Mouse (Mus musculus) layer of hippocampus, postnatal 10 days (tissue): ENCODE data around the gene Kifc3. TPM values are rescaled to one million over a fixed set of nuclear protein-coding genes. Genes with fewer than 3 reads are reported as not detected.

ENCODE experiments used
- DNase-seq, 2 experiments: peaks; one replicate each; pipeline ENCODE4 v3.0.0; 2021; ENCODE audit warnings: low spot score in 2 of 2
- total RNA-seq, 2 experiments: library from RNA; stranded (reverse); gene quantifications; 2 replicates each; pipeline ENCODE4 v1.2.3; 2021

Kifc3 gene
- total RNA-seq, 2 experiments from 2014 or later = 72.4 to 90.2 TPM

DNA sequence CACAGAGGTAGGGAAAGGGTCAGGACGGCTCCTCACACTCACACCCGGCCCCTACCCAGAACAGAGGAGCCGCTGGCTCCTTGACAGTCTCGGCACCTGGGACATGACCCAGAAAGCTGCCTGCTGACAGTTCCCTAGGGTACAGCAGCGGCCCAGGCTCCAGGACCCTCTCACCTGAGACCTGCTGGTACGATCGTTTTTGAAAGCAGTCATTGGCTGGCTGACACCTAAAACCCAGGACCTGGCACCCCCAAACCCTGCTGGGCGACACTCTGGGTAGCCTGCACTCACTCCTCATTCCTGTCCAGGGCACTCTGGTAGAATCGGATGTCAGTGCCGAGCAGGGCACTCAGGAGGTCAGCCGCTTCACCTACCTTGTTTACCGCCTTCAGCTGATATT is 65.4 kb downstream of the Kifc3 start:
- no peak for DNase-seq

DNA sequence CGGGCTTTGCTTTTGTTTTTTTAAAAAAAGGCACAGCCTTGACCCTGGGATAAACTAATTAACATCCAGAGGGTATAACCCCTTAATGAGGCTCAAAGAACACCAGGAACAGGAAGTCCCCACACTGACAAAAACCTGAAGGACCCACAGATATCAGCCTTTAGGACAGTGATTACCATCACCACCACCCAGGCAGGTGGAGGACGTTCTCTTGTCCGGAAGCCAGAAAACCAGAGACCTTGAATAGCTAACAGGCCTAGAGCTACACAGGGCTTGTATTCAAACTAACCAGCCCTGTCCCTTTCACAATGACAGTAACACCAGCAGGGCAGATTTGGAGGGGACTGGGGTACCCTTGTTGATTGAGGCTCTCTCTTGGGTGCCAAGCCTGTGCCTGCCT is 66.4 kb downstream of the Kifc3 start:
- no peak for DNase-seq

DNA sequence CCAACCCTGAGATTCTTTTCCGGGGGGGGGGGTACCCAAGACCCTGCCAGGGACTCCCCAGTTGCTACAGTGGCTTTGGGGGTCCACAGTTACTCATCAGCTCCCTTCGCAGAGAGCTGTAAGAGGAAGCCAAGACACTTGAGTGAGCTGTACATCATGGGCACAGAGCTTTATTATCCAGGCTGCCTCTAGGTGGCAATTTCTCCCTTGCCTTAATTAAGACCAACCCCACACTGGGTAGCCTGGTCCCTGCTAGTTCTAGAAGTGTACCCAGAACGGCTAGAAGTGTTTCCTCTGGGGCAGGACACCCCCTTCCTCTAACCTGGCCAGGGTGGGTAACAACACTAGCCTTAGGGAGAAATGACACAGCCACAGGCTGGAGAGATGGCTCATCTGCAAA is 67.4 kb downstream of the Kifc3 start:
- peak in 1 of 2 experiments; percentile 37 for DNase-seq

DNA sequence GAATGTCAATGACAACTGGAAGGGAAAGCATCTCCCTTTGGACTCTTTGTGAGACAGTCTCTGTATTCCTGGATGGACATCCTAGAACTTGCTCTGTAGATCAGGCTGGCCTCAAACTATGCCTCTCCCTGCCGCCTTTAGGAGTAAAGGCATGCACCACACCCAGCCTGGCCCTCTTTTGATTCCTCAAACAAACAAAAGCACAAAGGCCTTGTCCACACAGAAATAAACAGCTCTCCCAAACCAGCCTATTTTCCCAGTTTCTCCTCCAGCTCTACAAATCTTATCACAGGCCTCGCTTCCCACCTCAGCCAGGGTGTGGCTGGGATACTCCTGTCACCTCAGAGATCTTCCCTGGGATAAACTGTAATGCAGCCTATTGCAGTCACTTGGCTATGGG is 68.4 kb downstream of the Kifc3 start:
- DNase-seq = no peak

DNA sequence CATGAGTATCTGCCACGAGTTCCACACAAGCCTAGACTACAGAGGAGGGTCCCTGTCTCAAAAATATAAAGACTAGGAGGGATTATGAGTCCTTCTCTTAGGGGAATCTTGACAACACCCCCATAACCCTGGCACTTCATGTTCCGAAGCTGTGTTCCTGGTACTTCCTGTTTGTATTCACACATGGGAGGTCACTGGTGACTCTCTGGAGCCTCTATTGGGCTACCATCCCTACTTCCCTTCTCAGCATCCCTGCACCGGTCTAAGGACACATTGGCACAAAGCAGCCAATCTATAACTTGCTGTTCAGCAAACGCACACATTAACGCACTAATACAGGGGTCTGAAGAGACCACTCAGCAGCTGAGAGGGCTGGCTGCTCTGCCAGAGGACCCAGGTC is 70.6 kb downstream of the Kifc3 start:
- DNase-seq = no peak

GRCm38 (mm10) chr8:95130966-95131537 is 71.6 kb downstream of the Kifc3 start:
- DNase-seq = no peak

GRCm38 (mm10) chr8:95128750-95129260 is 73.8 kb downstream of the Kifc3 start:
- DNase-seq = no peak

GRCm38 (mm10) chr8:95127658-95128057 is 75.0 kb downstream of the Kifc3 start:
- DNase-seq = no peak

DNA sequence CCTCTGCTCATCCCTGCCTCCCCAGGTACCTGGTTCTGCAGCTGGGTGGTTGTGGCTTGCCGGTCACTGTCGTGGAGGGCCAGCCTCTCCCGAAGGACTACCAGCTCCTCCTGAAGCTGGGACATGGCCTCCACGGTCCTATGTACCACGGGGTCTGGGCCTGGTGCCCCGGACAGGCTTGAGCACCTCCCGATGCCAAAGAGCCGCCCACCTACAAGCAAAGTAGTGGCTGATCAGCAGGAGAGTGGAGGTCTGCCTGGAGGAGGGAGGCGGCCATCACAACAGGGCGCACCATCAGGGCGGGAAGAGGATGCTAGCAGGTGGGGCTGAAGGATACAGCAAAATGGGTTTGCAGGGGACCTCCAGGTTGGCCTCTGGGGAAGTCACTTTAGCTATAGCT is 76.1 kb downstream of the Kifc3 start:
- no peak for DNase-seq

GRCm38 (mm10) chr8:95123455-95123854 is 79.2 kb downstream of the Kifc3 start:
- DNase-seq = no peak

GRCm38 (mm10) chr8:95113750-95114149 is 88.9 kb downstream of the Kifc3 start:
- DNase-seq = peak in 1 of 2 experiments; percentile 43

GRCm38 (mm10) chr8:95113108-95113507 is 89.5 kb downstream of the Kifc3 start:
- no peak for DNase-seq

- no peak for DNase-seq
Observed at GRCm38 (mm10) chr8:95112594-95112993, 90.0 kb downstream of the Kifc3 start.

DNA sequence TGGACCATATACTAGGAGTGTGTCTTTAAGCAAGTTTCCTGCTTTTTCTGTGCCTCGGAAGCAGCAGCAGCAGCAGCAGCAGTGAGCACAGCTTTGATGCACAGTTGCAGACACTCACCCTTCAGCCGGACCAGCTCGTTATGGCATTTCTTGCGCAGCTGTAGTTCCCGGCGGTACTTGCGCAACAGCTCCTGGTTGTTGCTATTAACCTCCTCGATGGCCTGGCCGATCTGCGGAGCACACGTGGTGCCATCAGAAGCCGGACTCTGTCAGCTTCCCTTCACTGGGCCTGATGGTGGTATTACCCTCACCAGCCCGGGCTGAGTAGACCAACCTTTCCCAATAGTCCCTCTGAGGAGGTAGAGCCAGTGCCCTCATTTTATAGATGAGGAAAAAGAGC is 95.3 kb downstream of the Kifc3 start:
- no peak for DNase-seq

DNA sequence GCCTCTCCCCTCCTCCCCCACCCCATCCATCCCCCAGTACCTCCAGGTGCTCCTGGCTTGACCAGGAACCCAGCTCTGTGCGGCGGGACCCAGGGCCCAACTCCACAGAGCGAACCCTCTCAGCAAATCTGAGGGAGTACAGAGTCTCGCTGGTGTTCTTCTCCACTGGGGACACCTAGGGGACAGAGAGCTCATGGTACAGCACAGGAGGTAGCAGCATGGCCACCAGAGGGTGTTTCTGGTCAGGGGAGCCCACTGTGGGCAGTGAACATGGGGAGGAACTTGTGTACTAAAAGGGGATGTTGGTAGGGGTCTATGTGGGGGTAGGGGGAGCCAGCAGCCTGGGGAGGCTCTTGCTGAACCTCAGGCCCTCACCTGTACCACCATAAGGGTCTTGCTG is 100.6 kb downstream of the Kifc3 start:
- DNase-seq = no peak

DNA sequence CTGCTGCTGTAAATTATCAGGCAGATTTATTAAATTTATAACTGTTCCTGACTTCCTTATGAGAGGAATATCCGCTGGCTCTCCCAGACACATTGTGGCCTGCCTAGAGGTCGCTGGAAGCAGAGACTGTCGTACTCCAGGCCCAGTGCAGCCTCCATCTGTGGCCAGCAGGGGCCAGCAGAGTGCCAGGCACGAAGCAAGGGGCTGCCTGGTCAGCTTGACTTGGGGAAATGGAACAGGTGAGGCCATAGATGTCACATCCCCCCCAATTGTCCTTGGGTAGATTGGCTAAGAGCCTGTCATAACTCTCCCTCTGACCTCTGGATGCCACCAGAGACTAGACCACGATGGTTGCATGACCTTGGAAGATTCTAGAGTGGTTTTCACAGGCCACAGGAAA is 103.6 kb downstream of the Kifc3 start:
- peak; percentile 67 to 81 for DNase-seq

DNA sequence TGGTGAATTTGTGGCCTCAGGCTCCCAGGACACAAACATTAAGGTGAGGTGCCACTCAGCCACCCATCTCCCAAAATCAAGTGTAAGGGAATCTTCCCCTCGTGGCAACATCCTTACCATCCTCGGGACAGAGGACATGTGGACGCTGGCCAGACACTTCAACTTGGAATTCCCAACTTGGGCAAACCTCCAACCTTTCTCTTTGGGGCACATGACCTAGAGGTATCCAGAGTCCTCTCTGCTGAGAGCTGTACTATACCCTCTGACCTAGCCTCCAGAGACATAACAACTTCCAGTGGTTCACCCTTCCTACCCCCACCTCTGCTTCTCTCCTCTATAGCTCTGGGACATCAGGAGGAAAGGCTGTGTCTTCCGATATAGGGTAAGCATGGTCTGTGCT is 109.0 kb downstream of the Kifc3 start:
- DNase-seq = no peak

DNA sequence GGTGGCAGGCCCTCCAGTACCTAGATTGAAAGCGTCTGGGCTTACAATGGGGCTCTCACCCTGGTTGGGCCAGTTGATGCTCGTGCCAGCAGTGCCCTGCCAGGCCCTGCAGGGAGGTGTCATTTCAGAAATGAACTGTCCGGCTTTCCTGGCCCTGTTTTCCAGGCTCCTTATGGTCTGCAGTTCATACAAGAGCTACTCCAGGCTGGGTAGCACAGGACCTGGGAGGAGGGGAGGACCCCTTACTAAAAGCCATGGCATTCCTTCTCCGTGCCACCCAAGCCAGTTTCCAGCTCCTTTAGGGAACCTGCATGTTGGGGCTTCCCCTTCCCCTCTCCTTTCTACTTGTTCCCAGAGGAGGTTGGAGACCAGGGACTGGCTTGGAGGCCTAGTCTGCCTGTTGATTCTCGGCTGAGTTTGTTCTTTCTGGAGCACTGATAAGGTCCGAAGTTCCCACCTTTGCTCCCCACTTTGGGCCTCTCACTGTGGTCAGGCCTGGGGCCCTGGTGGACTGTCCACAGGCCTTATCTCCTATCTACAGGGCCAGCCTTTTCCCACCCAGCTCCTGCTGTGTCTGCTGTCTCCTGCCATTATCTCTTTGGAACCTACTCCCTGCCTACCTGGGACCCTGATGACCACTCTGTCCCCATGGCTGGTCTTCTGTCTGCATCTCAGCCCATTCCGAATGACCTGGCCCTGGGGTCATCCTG is 117.0 kb downstream of the Kifc3 start:
- no peak for DNase-seq

DNA sequence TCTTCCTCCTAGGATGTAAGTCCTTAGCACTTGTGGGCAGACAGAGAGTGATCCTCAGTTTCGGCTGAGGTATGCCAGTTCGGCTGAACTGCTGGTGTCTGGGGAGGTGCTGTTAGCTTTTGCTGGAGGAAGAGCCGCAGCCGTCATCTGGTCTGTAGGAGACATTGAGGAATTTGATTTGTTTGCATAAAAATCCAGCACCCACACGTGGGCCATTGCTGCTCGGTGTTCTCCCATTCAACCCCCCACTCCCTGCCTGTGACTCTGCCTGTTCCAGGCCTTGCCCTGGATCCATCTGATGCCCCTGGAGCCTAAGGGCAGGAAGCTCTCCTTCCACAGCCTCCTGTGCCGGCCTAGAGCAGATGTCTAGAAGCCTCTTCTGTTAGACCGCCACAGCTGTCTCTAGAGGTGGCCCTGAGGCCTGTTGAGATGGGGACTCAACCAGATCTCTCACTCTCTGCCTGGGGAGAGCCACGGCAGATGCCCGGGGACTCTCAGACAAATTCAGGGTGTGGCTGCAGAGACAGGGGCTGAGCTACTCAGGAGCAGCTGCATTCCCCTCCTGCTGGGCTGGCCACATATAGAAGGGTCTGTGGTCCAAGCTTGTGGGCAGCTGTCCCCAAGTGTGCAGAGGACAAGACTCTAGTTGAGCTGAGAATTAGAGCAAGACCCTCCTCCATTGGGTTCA is 117.7 kb downstream of the Kifc3 start:
- DNase-seq = no peak

- DNase-seq = no peak
Observed at GRCm38 (mm10) chr8:95084261-95084660, 118.4 kb downstream of the Kifc3 start.

DNA sequence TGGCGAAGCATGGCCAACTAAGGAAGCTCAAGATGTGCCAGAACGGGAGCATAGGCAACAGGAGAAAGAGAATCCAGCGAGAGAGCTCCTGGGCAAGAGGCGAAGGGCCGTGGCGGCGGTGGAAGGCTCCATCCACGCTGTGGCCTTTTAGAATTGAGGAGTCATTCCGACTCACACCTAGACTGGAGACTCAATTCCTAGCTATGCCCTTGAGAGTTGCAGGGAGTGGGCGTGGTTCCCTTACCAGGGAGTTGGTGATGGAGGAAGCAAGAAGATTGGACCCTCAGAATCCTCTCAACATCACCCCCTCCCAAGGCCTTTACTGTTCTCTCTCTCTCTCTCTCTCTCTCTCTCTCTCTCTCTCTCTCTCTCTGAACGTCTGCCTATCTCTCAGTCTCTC is 121.0 kb downstream of the Kifc3 start:
- DNase-seq = no peak
